Mouse (Mus musculus) intestine, postnatal 0 days (tissue): ENCODE data around the gene Tnfrsf8. TPM values are rescaled to one million over a fixed set of nuclear protein-coding genes. Genes with fewer than 3 reads are reported as not detected.

Source experiments
- ATAC-seq: fragments of 200-750 bp; cut with Nextera tagmentation; 2 replicates; pipeline ENCODE4 v1.8.0; 2017; ENCODE audit warnings: mild to moderate bottlenecking, moderate TSS enrichment, moderate library complexity
- H3K27ac ChIP-seq: fragments of 300-500 bp; sonication (generic); 2 replicates; pipeline ENCODE4 v1.5.1; 2014; ENCODE audit warnings: mild to moderate bottlenecking, low read depth, low read length, moderate library complexity
- H3K27me3 ChIP-seq: fragments of 300-500 bp; sonication (generic); replicated peaks from 2 replicates; pipeline ENCODE4 v1.6.1; 2014; ENCODE audit warnings: low read length, mixed read lengths; ENCODE audit not compliant: control insufficient read depth, insufficient read depth
- H3K36me3 ChIP-seq: fragments of 300-500 bp; sonication (generic); 2 replicates; pipeline ENCODE4 v1.6.1; 2014; ENCODE audit warnings: mild to moderate bottlenecking, moderate library complexity; ENCODE audit not compliant: control insufficient read depth, insufficient read depth
- H3K4me1 ChIP-seq: fragments of 300-500 bp; sonication (generic); replicated peaks from 2 replicates; pipeline ENCODE4 v1.6.1; 2014; ENCODE audit warnings: antibody characterized with exemption, low read length, mixed read lengths; ENCODE audit not compliant: control insufficient read depth, insufficient read depth
- H3K4me2 ChIP-seq: fragments of 300-500 bp; sonication (generic); replicated peaks from 2 replicates; pipeline ENCODE4 v1.6.1; 2014; ENCODE audit warnings: low read depth, mild to moderate bottlenecking, moderate library complexity
- H3K4me3 ChIP-seq: fragments of 300-500 bp; sonication (generic); 2 replicates; pipeline ENCODE4 v1.5.1; 2014; ENCODE audit warnings: low read depth, low read length
- H3K9ac ChIP-seq: fragments of 300-500 bp; sonication (generic); 2 replicates; pipeline ENCODE4 v1.6.1; 2014; ENCODE audit warnings: mild to moderate bottlenecking, low read depth, low read length
- H3K9me3 ChIP-seq: fragments of 300-500 bp; sonication (generic); 2 replicates; pipeline ENCODE4 v1.6.1; 2016; ENCODE audit warnings: mixed run types; ENCODE audit not compliant: control insufficient read depth
- CTCF ChIP-seq: sonication (generic); IDR thresholded peaks from 2 replicates; pipeline ENCODE4 v1.5.1; 2016; ENCODE audit warnings: low read depth, mild to moderate bottlenecking, control low read depth, antibody characterized with exemption, moderate library complexity
- WGBS: fragments of 180-500 bp; shearing (Covaris S2); extraction: QIAGEN DNeasy Blood & Tissue Kit; methylation state at CpG from one replicate; pipeline ENCODE4 v1.1.7; 2014; 5-methylcytosine and 5-hydroxymethylcytosine counted together
- polyA plus RNA-seq: library from polyadenylated mRNA; unstranded; fragments of >200 nt; fragmentation: Nextera tagmentation; extraction: Ambion mirVana; gene quantifications from 2 replicates; pipeline ENCODE4 v1.2.1, GENCODE M21; 2015

Gene Tnfrsf8
- polyA plus RNA-seq, 1 experiment from 2014 or later: 0.04 TPM

- Histone ChIP-seq H3K4me2 (no peak overlapping the region), H3K9ac (no peak overlapping the region), H3K4me1 (no peaks in the 10 kb centered on the region), H3K4me3 (no peak overlapping the region), H3K27ac (no peak overlapping the region), H3K36me3 (no peaks in the 10 kb centered on the region), H3K27me3 (no peaks in the 10 kb centered on the region), H3K9me3 (no peaks in the 10 kb centered on the region)
- TF ChIP-seq CTCF: no peak
- no peak for ATAC-seq
- WGBS: 79% methylated on average over 2 of the region's 2 CpGs
Observed at GRCm38 (mm10) chr4:145230647-145231046, 84.3 kb downstream of the Tnfrsf8 start.

- Histone ChIP-seq H3K4me2 (no peak overlapping the region), H3K9ac (no peak overlapping the region), H3K4me3 (no peak overlapping the region), H3K9me3 (no peaks in the 10 kb centered on the region), H3K36me3 (no peaks in the 10 kb centered on the region), H3K4me1 (no peaks in the 10 kb centered on the region), H3K27me3 (no peaks in the 10 kb centered on the region), H3K27ac (no peak overlapping the region)
- no peak for ATAC-seq
- 88% methylated on average over 5 of the region's 5 CpGs for WGBS
- no peak for TF ChIP-seq CTCF
Observed at GRCm38 (mm10) chr4:145229524-145230163, 85.3 kb downstream of the Tnfrsf8 start.

- TF ChIP-seq CTCF: no peak
- no peaks in the 10 kb centered on the region for H3K4me1 ChIP-seq
- ATAC-seq: no peak
Observed at GRCm38 (mm10) chr4:145229051-145229450, 85.9 kb downstream of the Tnfrsf8 start.

GRCm38 (mm10) chr4:145224613-145225012 is 90.4 kb downstream of the Tnfrsf8 start:
- Histone ChIP-seq H3K27ac (no peak overlapping the region), H3K27me3 (no peaks in the 10 kb centered on the region), H3K4me1 (no peaks in the 10 kb centered on the region), H3K4me3 (no peak overlapping the region), H3K36me3 (peaks cover 11% of the 10 kb centered on the region; the same call in 1 of the 2 replicates), H3K9me3 (no peaks in the 10 kb centered on the region), H3K4me2 (no peak overlapping the region), H3K9ac (no peak overlapping the region)
- ATAC-seq: no peak
- 87% methylated on average over 4 of the region's 4 CpGs for WGBS
- TF ChIP-seq CTCF: no peak

More at GRCm38 (mm10) chr4:145229051-145229450, 85.9 kb downstream of the Tnfrsf8 start:
- H3K27me3 ChIP-seq: no peaks in the 10 kb centered on the region
- no peaks in the 10 kb centered on the region for H3K36me3 ChIP-seq
- H3K4me3 ChIP-seq: no peak overlapping the region
- no peaks in the 10 kb centered on the region for H3K9me3 ChIP-seq
- WGBS: 86% methylated on average over 6 of the region's 6 CpGs
- no peak overlapping the region for H3K4me2 ChIP-seq
- no peak overlapping the region for H3K27ac ChIP-seq
- no peak overlapping the region for H3K9ac ChIP-seq

- ATAC-seq: no peak; the same call in 1 of the 2 replicates
- WGBS: 74% methylated on average over 8 of the region's 8 CpGs
- no peak for TF ChIP-seq CTCF
Observed at GRCm38 (mm10) chr4:145222064-145222463, 92.9 kb downstream of the Tnfrsf8 start.

GRCm38 (mm10) chr4:145221379-145221778 is 93.6 kb downstream of the Tnfrsf8 start:
- ATAC-seq: no peak
- H3K36me3 ChIP-seq: peaks cover 16% of the 10 kb centered on the region; the same call in 1 of the 2 replicates
- H3K4me1 ChIP-seq: no peaks in the 10 kb centered on the region
- WGBS: 79% methylated on average over 2 of the region's 2 CpGs
- no peaks in the 10 kb centered on the region for H3K27me3 ChIP-seq
- no peak overlapping the region for H3K4me3 ChIP-seq
- no peak overlapping the region for H3K27ac ChIP-seq
- TF ChIP-seq CTCF: no peak
- no peaks in the 10 kb centered on the region for H3K9me3 ChIP-seq
- H3K4me2 ChIP-seq: no peak overlapping the region
- no peak overlapping the region for H3K9ac ChIP-seq

More at GRCm38 (mm10) chr4:145222064-145222463, 92.9 kb downstream of the Tnfrsf8 start:
- H3K4me3 ChIP-seq: no peak overlapping the region
- H3K9ac ChIP-seq: no peak overlapping the region
- H3K36me3 ChIP-seq: peaks cover 16% of the 10 kb centered on the region; the same call in 1 of the 2 replicates
- H3K27ac ChIP-seq: no peak overlapping the region
- no peak overlapping the region for H3K4me2 ChIP-seq
- H3K4me1 ChIP-seq: no peaks in the 10 kb centered on the region
- no peaks in the 10 kb centered on the region for H3K27me3 ChIP-seq
- H3K9me3 ChIP-seq: no peaks in the 10 kb centered on the region
